Mouse (Mus musculus) myocyte (in vitro differentiated cells): ENCODE data around the gene Nrbp1. TPM values are rescaled to one million over a fixed set of nuclear protein-coding genes. Genes with fewer than 3 reads are reported as not detected.

Experiments
- H3K27me3 ChIP-seq: one replicate; pipeline ENCODE4 v1.6.1; 2011; ENCODE audit not compliant: control insufficient read depth, insufficient read depth, insufficient read length
- H3K36me3 ChIP-seq: one replicate; pipeline ENCODE4 v1.6.1; 2011; ENCODE audit not compliant: control insufficient read depth, insufficient read depth
- H3K4me2 ChIP-seq: one replicate; pipeline ENCODE4 v1.6.1; 2011; ENCODE audit warnings: low read depth, control low read depth
- H3K4me3 ChIP-seq: one replicate; pipeline ENCODE4 v1.5.1; 2011; ENCODE audit warnings: mild to moderate bottlenecking, control low read depth, moderate library complexity
- H3K79me2 ChIP-seq: one replicate; pipeline ENCODE4 v1.6.1; 2011; ENCODE audit not compliant: control insufficient read depth, insufficient read depth
- H3ac ChIP-seq: one replicate; pipeline ENCODE4 v1.6.1; 2011; ENCODE audit not compliant: control insufficient read depth, insufficient read length
- CEBPB ChIP-seq: IDR thresholded peaks from 2 replicates; pipeline ENCODE4 v1.6.1; 2011; ENCODE audit warnings: mild to moderate bottlenecking, moderate library complexity; ENCODE audit not compliant: poor library complexity, insufficient read depth, severe bottlenecking
- E2F4 ChIP-seq: IDR thresholded peaks from one replicate; pipeline ENCODE4 v1.6.1; 2011; ENCODE audit warnings: mild to moderate bottlenecking, control low read depth, moderate library complexity; ENCODE audit not compliant: insufficient read depth
- MAX ChIP-seq: IDR thresholded peaks from one replicate; pipeline ENCODE4 v1.6.1; 2011; ENCODE audit warnings: low read depth, mild to moderate bottlenecking, control low read depth
- MYOD1 ChIP-seq, 3 experiments: IDR thresholded peaks; one replicate each; pipeline ENCODE4 v1.6.1; 2011; ENCODE audit warnings: control low read depth in 2 of 3, low read depth in 2 of 3, mild to moderate bottlenecking in 2 of 3, moderate library complexity in 1 of 3; ENCODE audit not compliant: insufficient read length in 2 of 3, control insufficient read depth in 1 of 3
- MYOG ChIP-seq, 3 experiments: IDR thresholded peaks; one replicate each; pipeline ENCODE4 v1.6.1; 2011; ENCODE audit warnings: control low read depth in 2 of 3, low read depth in 2 of 3, mild to moderate bottlenecking in 2 of 3; ENCODE audit not compliant: insufficient read length in 2 of 3, control insufficient read depth in 1 of 3, insufficient read depth in 1 of 3
- POLR2A ChIP-seq: IDR thresholded peaks from one replicate; pipeline ENCODE4 v1.6.1; 2011; ENCODE audit warnings: low read depth, mild to moderate bottlenecking, control low read depth, moderate library complexity; ENCODE audit not compliant: insufficient read length
- POLR2AphosphoS2 ChIP-seq: IDR thresholded peaks from one replicate; pipeline ENCODE4 v1.6.1; 2011; ENCODE audit warnings: low read depth, control low read depth; ENCODE audit not compliant: insufficient read length
- REST ChIP-seq: IDR thresholded peaks from one replicate; pipeline ENCODE4 v1.6.1; 2011; ENCODE audit warnings: mild to moderate bottlenecking, control low read depth, moderate library complexity; ENCODE audit not compliant: insufficient read depth, insufficient read length
- SRF ChIP-seq: IDR thresholded peaks from one replicate; pipeline ENCODE4 v1.6.1; 2011; ENCODE audit warnings: low read depth; ENCODE audit not compliant: control insufficient read depth, insufficient read length
- TCF12 ChIP-seq: IDR thresholded peaks from one replicate; pipeline ENCODE4 v1.6.1; 2011; ENCODE audit warnings: mild to moderate bottlenecking, control low read depth; ENCODE audit not compliant: poor library complexity, insufficient read depth, severe bottlenecking
- TCF3 ChIP-seq: IDR thresholded peaks from one replicate; pipeline ENCODE4 v1.6.1; 2011; ENCODE audit warnings: low read depth, control low read depth; ENCODE audit not compliant: insufficient read length
- USF1 ChIP-seq: IDR thresholded peaks from one replicate; pipeline ENCODE4 v1.6.1; 2011; ENCODE audit warnings: low read depth, mild to moderate bottlenecking, control low read depth, moderate library complexity
- polyA plus RNA-seq: library from polyadenylated mRNA; unstranded; fragments of >200 nt; fragmentation: generic; extraction: Trizol; gene quantifications from one replicate; pipeline ENCODE4 v1.2.1, GENCODE M21; 2012; ENCODE audit warnings: missing spikeins

Gene Nrbp1
- polyA plus RNA-seq, 1 experiment: 87.9 TPM

DNA sequence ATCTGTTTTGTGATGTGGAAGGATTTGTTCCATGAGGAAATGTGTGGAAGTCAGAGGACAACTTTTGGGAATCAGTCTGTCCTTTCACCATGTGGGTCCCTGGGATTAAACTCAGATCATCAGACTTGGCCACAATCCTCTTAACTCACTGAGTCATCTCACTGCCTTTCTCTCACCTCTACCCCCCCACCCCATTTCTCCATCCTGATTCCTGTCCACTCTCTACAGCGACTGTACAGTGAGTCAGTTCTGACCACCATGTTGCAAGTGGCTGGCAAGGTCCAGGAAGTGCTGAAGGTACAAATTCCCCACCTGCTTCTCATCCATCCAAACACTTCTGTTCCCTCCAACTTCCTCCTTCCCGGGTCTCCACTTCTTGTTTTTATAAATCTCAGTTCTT is 57.8 kb downstream of the Nrbp1 start:
- H3K4me3 ChIP-seq: no peak overlapping the region
- H3K4me2 ChIP-seq: no peak overlapping the region
- TF ChIP-seq USF1 (no peak), POLR2AphosphoS2 (no peak), MAX (no peak), TCF12 (no peak), REST (no peak), CEBPB (no peak), SRF (no peak), MYOG (IDR thresholded peaks at IDR 0.05; ENCODE audit: control insufficient read depth in 1 of 3, insufficient read depth in 1 of 3, insufficient read length in 2 of 3, low read depth in 2 of 3) (no peak), E2F4 (no peak), MYOD1 (IDR thresholded peaks at IDR 0.05; ENCODE audit: control insufficient read depth in 1 of 3, insufficient read length in 2 of 3, low read depth in 2 of 3) (no peak), TCF3 (no peak), POLR2A (no peak)

More for the DNA sequence above, 57.8 kb downstream of the Nrbp1 start:
- H3K36me3 ChIP-seq: no peaks in the 10 kb centered on the region
- H3ac ChIP-seq: no peak overlapping the region
- H3K79me2 ChIP-seq: no peaks in the 10 kb centered on the region
- H3K27me3 ChIP-seq: peaks cover 34% of the 10 kb centered on the region

Other genes with a start within 250 kb of the Nrbp1 start
- gene Atraid, start 192.6 kb upstream of the Nrbp1 start, polyA plus RNA-seq: 143 TPM
- 11.1 TPM for gene Slc5a6, start 191.9 kb upstream of the Nrbp1 start, polyA plus RNA-seq
- gene Cad, start 186.1 kb upstream of the Nrbp1 start, polyA plus RNA-seq: 31.5 TPM
- not detected for gene Dnajc5g, start 134.6 kb upstream of the Nrbp1 start, polyA plus RNA-seq
- gene Slc30a3, start 132.6 kb upstream of the Nrbp1 start, polyA plus RNA-seq: 0.19 TPM
- gene Trim54, start 124.2 kb upstream of the Nrbp1 start, polyA plus RNA-seq: 110 TPM
- 0.78 TPM for gene Ucn, start 102.0 kb upstream of the Nrbp1 start, polyA plus RNA-seq
- 35.8 TPM for gene Mpv17, start 86.6 kb upstream of the Nrbp1 start, polyA plus RNA-seq
- gene Gm29609, start 61.0 kb upstream of the Nrbp1 start, polyA plus RNA-seq: 2.6 TPM
- gene Gtf3c2, start 60.7 kb upstream of the Nrbp1 start, polyA plus RNA-seq: 24.9 TPM
- 138 TPM for gene Snx17, start 47.6 kb upstream of the Nrbp1 start, polyA plus RNA-seq
- 60.2 TPM for gene Eif2b4, start 47.4 kb upstream of the Nrbp1 start, polyA plus RNA-seq
- gene Zfp513, start 38.6 kb upstream of the Nrbp1 start, polyA plus RNA-seq: 25.6 TPM
- 89.3 TPM for gene Ppm1g, start 20.2 kb upstream of the Nrbp1 start, polyA plus RNA-seq
- gene Gm9970, start 368 bp downstream of the Nrbp1 start, polyA plus RNA-seq: not detected
- gene Krtcap3, start 10.8 kb downstream of the Nrbp1 start, polyA plus RNA-seq: 2.1 TPM
- gene Ift172, start 50.3 kb downstream of the Nrbp1 start, polyA plus RNA-seq: 22.5 TPM
- 4.9 TPM for gene Fndc4, start 55.2 kb downstream of the Nrbp1 start, polyA plus RNA-seq
- 0.16 TPM for gene Gckr, start 56.6 kb downstream of the Nrbp1 start, polyA plus RNA-seq
- 12.8 TPM for gene Zfp512, start 211.6 kb downstream of the Nrbp1 start, polyA plus RNA-seq
- gene 4930548H24Rik, start 244.9 kb downstream of the Nrbp1 start, polyA plus RNA-seq: not detected